Mouse (Mus musculus): ENCODE data around the gene Spock2. TPM values are rescaled to one million over a fixed set of nuclear protein-coding genes. Genes with fewer than 3 reads are reported as not detected.

Spock2 gene
- polyA plus RNA-seq, 1 experiment from 2014 or later = 5.3 TPM

DNA sequence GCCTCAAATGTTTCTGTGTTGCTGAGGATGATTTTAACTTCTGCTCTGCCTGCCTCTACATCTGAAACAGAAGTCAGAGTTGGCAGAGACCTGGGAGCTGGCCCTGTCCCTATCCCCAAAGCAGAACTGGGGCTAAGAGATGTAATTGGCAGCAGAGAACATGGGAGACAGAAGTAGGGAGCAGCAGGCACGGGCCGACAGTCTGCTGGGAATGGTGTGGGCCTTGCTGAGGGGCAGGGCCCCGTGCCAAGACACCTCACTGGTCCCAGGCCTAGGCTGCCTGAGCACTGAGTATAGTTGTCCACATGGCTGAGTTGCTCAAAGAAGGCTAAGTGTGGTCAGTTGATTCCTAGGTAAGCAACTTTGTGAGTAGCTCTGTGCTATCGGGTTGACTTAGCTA lies 22.0 kb upstream of the Spock2 start:
- H3K27me3 ChIP-seq (replicated peaks) = no peaks in the 10 kb centered on the region
- no peak overlapping the region for H3K27ac ChIP-seq
- 80% methylated on average over 4 of the region's 4 CpGs for WGBS
- no peak overlapping the region for H3K4me2 ChIP-seq
- no peak for ATAC-seq (ENCODE audit: insufficient read depth, low FRiP score, low read depth)
- no peak overlapping the region for H3K4me3 ChIP-seq (replicated peaks)
- H3K9ac ChIP-seq = no peak overlapping the region
- no peaks in the 10 kb centered on the region for H3K9me3 ChIP-seq
- H3K4me1 ChIP-seq = peaks cover 16% of the 10 kb centered on the region
- H3K36me3 ChIP-seq = no peaks in the 10 kb centered on the region

DNA sequence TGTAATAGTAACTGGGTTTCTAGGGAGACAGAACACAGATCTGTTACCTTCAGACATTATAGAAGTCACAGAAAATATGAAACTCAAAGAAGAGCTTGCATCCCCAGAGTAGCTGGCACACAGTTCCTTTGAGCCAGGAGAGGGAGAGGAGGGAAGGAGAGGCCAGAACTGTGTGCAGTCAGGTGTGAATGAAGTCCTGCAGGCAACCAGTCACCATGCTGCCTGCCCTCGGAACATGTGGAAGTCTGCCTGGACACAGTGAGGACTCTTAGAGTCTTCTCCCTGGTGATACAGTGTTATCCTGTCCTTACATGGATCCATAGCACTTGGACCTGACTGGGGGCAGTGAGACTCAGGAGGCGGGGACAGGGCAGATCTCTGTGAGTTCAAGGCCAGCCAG lies 13.7 kb upstream of the Spock2 start:
- Histone ChIP-seq H3K9ac (no peak overlapping the region), H3K36me3 (no peaks in the 10 kb centered on the region), H3K4me3 (replicated peaks) (no peak overlapping the region), H3K9me3 (no peaks in the 10 kb centered on the region), H3K4me2 (no peak overlapping the region), H3K4me1 (peaks cover 5% of the 10 kb centered on the region; the same call in 1 of the 2 replicates), H3K27ac (no peak overlapping the region), H3K27me3 (replicated peaks) (no peaks in the 10 kb centered on the region)
- ATAC-seq (ENCODE audit: insufficient read depth, low FRiP score, low read depth) = no peak
- WGBS = 94% methylated on average over 2 of the region's 2 CpGs

DNA sequence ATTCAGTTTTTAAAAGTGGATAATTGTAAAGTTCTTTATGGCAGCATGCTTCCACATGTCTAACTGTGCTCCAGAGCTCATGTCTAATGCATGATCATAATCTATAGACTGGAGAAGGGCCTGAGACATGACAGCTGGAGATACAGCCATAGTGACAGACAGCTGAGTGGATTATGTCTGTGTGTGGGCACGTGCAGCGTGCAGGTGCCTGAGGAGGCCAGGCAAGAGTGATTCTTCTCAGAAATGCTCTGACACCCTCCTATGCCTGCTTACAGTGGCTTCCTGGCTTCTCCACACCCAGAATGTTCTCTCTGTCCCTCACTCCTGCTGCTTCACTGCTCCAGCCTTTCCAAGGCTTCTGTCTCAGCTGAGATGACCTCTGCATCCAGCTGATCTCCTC lies 12.3 kb upstream of the Spock2 start:
- Histone ChIP-seq H3K4me2 (no peak overlapping the region), H3K4me3 (replicated peaks) (no peak overlapping the region), H3K9ac (no peak overlapping the region), H3K9me3 (no peaks in the 10 kb centered on the region), H3K36me3 (peaks cover 6% of the 10 kb centered on the region; the same call in 1 of the 2 replicates), H3K27ac (no peak overlapping the region), H3K27me3 (replicated peaks) (no peaks in the 10 kb centered on the region), H3K4me1 (peaks cover 5% of the 10 kb centered on the region; the same call in 1 of the 2 replicates)
- WGBS = 79% methylated on average over 2 of the region's 2 CpGs
- ATAC-seq (ENCODE audit: insufficient read depth, low FRiP score, low read depth) = no peak

DNA sequence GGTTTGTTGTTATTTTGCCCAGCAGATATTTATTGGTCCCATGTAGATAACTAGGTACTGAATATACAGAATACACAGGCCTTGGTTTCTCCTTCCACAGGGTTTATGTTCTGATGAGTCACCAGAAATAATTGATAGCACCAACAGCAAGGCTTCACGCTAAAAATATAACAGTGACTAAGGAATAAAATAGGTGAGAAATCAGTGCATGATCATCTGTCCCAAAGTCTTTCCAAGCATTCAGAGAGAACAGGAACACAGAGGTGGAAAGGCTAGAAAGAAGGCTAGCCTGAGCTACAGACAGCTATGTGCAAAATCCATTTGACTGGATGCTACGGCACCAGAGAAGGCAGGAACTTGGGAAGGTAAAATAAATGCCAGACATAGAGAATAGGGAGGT lies 10.5 kb upstream of the Spock2 start:
- no peak overlapping the region for H3K27ac ChIP-seq
- H3K4me1 ChIP-seq = peaks cover 5% of the 10 kb centered on the region; the same call in 1 of the 2 replicates
- no peak overlapping the region for H3K4me3 ChIP-seq (replicated peaks)
- H3K36me3 ChIP-seq = peaks cover 7% of the 10 kb centered on the region; the same call in 1 of the 2 replicates
- no peak overlapping the region for H3K9ac ChIP-seq
- H3K27me3 ChIP-seq (replicated peaks) = no peaks in the 10 kb centered on the region
- no peak for ATAC-seq (ENCODE audit: insufficient read depth, low FRiP score, low read depth)
- H3K9me3 ChIP-seq = no peaks in the 10 kb centered on the region
- 78% methylated on average over 2 of the region's 2 CpGs for WGBS
- H3K4me2 ChIP-seq = no peak overlapping the region

DNA sequence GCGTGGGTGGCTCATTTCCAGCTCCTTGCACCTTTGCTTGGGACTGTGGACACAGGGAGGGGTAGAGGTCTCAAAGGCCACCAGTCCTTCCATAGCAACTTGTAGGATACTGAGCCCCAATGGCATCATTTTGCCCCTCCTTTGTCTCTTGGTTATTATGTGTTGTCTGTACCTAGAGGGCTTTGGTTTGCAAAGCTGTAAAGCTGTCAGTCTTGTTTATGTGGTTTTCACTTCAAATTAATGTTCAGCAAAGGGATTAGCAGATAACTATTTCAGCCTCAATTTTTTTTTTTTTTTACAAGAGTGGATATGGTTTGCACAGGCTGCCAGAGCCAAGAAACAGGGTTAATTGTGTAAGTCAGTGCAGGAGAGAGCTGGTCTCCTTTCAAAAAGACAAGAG lies 9.7 kb upstream of the Spock2 start:
- Histone ChIP-seq H3K27ac (no peak overlapping the region), H3K9ac (no peak overlapping the region), H3K27me3 (replicated peaks) (no peaks in the 10 kb centered on the region), H3K4me1 (peaks cover 5% of the 10 kb centered on the region; the same call in 1 of the 2 replicates), H3K4me3 (replicated peaks) (no peak overlapping the region), H3K36me3 (peaks cover 7% of the 10 kb centered on the region; the same call in 1 of the 2 replicates), H3K4me2 (no peak overlapping the region), H3K9me3 (no peaks in the 10 kb centered on the region)
- whole genome bisulfite sequencing = 52% methylated on average over 1 of the region's 1 CpGs
- no peak for ATAC-seq (ENCODE audit: insufficient read depth, low FRiP score, low read depth)

DNA sequence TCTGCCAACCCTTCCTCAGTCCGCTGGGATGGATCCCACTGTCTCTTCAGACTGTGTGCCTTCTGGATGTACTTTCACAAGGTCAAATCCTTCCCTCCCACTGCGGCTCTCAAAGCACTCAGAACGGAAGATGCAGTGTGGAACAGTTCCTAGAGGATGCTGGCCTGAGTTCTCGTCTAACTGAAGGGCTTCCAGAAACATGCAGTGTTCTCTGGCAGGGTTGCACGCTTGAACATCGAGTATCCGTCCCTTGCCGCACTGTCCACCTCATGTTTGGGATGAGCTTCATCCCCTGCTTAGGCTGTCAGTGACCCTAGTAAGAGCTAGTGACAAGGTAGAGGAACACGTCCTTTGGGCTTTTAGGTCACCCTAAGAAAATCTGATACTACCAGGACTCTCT lies 8.9 kb upstream of the Spock2 start:
- Histone ChIP-seq H3K36me3 (peaks cover 7% of the 10 kb centered on the region; the same call in 1 of the 2 replicates), H3K9ac (no peak overlapping the region), H3K4me3 (replicated peaks) (no peak overlapping the region), H3K27me3 (replicated peaks) (no peaks in the 10 kb centered on the region), H3K27ac (0 out of 2 replicates have a peak overlapping the region, but pooled peaks have one; percentile 11), H3K4me2 (no peak overlapping the region), H3K4me1 (peaks cover 5% of the 10 kb centered on the region; the same call in 1 of the 2 replicates), H3K9me3 (no peaks in the 10 kb centered on the region)
- 86% methylated on average over 9 of the region's 9 CpGs for WGBS
- ATAC-seq (ENCODE audit: insufficient read depth, low FRiP score, low read depth) = no peak

DNA sequence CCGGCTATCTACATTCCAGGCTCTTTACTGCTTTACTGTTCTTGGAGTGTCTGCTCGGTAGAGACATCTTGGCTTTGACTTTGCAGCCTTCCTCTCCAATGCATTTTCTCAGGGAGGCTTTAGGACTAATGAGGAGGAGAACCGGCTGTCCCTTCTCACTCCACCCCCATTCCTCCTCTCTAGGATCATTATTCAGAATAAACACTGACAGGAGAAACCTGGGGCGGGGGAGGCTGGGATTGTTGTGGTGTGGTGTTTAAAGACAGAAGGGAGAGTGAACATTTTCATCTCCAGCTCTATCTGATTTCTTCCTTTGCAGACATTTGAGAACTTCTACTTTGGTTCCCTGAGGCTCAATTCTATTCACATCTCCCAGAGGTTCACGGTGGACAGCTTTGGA lies 8.2 kb upstream of the Spock2 start:
- Histone ChIP-seq H3K4me1 (peaks cover 5% of the 10 kb centered on the region; the same call in 1 of the 2 replicates), H3K27me3 (replicated peaks) (no peaks in the 10 kb centered on the region), H3K9me3 (no peaks in the 10 kb centered on the region), H3K36me3 (peaks cover 7% of the 10 kb centered on the region; the same call in 1 of the 2 replicates), H3K4me3 (replicated peaks) (no peak overlapping the region), H3K27ac (0 out of 2 replicates have a peak overlapping the region, but pooled peaks have one; percentile 11), H3K4me2 (no peak overlapping the region), H3K9ac (no peak overlapping the region)
- WGBS = 53% methylated on average over 5 of the region's 5 CpGs
- ATAC-seq (ENCODE audit: insufficient read depth, low FRiP score, low read depth) = peak; percentile 40; the same call in 1 of the 2 replicates

DNA sequence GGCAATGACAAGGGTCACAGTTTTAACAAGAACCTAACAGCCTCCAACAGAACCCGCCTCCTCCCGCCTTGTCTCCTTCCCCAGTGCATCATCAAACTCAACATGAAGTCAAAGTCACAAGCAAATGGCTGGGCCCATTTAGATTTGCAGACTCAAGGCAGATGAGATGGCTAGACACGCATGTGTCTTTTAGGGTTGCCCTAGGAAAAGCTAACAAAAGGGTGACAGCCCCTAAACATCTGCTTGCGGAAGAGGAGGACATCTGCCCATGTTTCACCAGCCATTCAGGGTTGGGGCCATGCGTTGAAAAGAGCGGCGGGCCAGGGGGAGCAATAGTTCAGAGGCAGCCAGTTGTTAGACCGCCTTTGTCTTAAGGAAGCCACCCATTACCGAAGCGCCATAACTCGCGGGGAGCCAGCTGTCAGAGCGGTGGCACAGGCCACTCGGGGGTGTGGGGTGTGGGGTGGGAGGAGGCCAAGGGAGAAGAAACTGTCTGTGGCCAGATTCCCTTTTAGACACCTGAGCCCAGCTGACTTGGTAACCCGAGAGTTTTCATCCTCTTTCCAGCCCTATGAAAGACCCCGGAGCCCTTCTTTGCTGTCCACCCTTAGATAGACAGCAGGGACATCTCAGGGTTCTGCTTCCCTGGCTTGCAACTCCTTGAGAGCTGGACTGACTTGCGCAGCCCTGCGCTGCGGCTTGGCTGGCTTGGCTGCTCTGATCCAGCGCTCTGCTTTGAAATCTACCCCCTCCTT lies 451 bp upstream of the Spock2 start:
- Histone ChIP-seq H3K27me3 (replicated peaks) (peaks cover 23% of the 10 kb centered on the region), H3K4me1 (peaks cover 16% of the 10 kb centered on the region), H3K27ac (no peak overlapping the region), H3K9me3 (no peaks in the 10 kb centered on the region), H3K4me2 (peak overlapping the region; percentile 99), H3K36me3 (no peaks in the 10 kb centered on the region), H3K9ac (no peak overlapping the region), H3K4me3 (replicated peaks) (peak overlapping the region; percentile 55; the same call in 1 of the 2 replicates)
- 31% methylated on average over 20 of the region's 20 CpGs for WGBS
- ATAC-seq (ENCODE audit: insufficient read depth, low FRiP score, low read depth) = no peak

DNA sequence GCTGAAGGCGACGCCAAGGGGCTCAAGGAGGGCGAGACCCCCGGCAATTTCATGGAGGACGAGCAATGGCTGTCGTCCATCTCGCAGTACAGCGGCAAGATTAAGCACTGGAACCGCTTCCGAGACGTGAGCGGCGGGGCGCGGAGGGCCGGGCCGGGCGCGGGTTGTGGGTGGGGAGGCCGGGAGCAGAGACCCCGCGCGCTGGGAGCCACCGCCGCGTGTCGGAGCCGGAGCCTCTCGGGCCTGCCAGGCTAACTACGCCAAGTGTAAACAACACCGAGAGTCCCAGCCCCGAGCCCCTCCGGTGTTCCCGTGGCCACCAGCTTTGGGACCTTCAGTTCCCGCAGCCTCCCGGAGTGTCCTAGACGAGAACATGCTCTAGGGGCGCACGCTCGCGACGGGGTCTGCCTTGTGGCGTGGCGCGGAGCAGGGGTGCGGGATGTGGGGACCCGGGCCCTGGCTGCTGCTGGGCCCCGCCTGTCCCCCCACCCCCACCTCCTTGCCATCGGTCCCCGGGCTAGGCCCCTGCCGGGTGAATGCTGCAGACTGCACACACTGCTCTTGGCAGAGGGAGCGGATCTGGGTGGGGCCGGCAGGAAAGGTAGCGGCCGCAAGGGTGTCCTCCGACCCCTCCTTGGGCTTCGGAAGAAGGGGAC lies 640 bp downstream of the Spock2 start:
- Histone ChIP-seq H3K4me1 (peaks cover 16% of the 10 kb centered on the region), H3K9me3 (no peaks in the 10 kb centered on the region), H3K4me2 (peak overlapping the region; percentile 99), H3K4me3 (replicated peaks) (peak overlapping the region; percentile 55), H3K36me3 (no peaks in the 10 kb centered on the region), H3K27ac (0 out of 2 replicates have a peak overlapping the region, but pooled peaks have one; percentile 2), H3K9ac (peak overlapping the region; percentile 45), H3K27me3 (replicated peaks) (peaks cover 23% of the 10 kb centered on the region)
- WGBS = under 1% methylated on average over 57 of the region's 57 CpGs
- ATAC-seq (ENCODE audit: insufficient read depth, low FRiP score, low read depth) = peak; percentile 47; the same call in 1 of the 2 replicates

DNA sequence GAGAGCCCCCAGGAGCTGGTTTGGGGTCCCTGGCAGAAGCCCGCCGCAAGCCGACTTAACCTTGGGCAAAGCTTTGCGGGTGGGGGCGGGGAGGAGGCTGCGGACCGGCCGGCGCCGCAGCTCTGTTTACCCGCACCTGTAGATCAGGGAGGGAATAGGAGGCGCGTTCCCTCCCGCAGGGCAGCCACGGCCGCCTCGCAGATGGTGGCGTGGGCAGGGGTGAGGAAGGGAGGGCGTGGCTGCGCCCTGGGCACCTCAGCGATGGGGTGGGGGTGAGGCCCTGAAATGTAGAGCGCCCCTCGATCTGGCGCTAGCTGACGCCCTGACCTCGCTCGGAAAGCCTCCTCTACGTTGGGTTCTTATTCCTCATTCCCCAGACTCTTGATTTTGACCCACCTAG lies 1.4 kb downstream of the Spock2 start:
- Histone ChIP-seq H3K4me3 (replicated peaks) (peak overlapping the region; percentile 55), H3K4me2 (peak overlapping the region; percentile 99), H3K4me1 (peaks cover 16% of the 10 kb centered on the region), H3K9me3 (no peaks in the 10 kb centered on the region), H3K27ac (no peak overlapping the region), H3K36me3 (no peaks in the 10 kb centered on the region), H3K9ac (no peak overlapping the region; the same call in 1 of the 2 replicates), H3K27me3 (replicated peaks) (peaks cover 23% of the 10 kb centered on the region)
- ATAC-seq (ENCODE audit: insufficient read depth, low FRiP score, low read depth) = 0 out of 2 replicates have a peak, but pooled peaks have one; percentile 4
- 3% methylated on average over 24 of the region's 28 CpGs for WGBS

DNA sequence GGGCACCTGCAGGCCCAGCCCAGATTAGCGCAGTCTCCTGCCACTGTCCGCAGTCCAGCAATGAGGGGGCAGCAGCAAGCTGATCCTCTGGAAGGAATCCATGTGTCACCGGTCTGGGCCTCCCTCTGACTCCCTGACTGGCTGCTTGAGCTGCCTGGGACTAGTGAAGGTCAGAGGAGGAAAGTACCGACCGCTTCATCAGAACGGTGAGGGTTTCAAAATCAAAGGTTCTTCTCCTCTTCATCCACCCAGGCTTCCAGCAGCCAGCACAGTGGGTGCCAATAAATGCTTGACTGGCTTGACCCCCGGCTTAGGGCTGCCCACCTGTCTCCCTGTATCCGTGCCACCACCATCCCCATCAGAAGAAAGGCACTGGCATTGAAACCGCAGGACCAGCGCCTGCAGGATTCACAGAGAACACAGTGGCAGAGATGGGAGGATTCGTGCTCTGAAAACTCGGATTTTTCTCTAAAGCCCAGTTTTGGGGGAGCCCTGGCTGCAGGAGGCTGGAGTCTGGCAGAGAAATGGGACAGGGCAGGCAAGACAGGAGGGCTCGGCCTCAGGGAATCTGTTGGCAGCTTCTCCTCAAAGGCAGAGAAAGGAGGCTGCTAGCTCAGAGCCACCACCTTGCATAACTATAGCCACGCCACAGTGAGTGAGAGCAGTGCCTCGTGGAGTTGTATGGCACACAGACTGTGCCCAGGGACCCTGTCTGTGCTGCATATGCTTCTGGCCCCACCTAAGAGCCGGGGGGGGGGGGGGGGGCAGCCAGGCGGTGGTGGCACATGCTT lies 2.5 kb downstream of the Spock2 start:
- Histone ChIP-seq H3K27ac (no peak overlapping the region), H3K4me3 (replicated peaks) (no peak overlapping the region), H3K4me1 (peaks cover 16% of the 10 kb centered on the region), H3K36me3 (no peaks in the 10 kb centered on the region), H3K9me3 (no peaks in the 10 kb centered on the region), H3K27me3 (replicated peaks) (peaks cover 23% of the 10 kb centered on the region), H3K4me2 (no peak overlapping the region), H3K9ac (no peak overlapping the region)
- WGBS = 63% methylated on average over 17 of the region's 17 CpGs
- no peak for ATAC-seq (ENCODE audit: insufficient read depth, low FRiP score, low read depth)
